Mouse (Mus musculus) gastrocnemius, postnatal 10 days (tissue): Measurements from ENCODE around the gene Lzts2. TPM values are rescaled to one million over a fixed set of nuclear protein-coding genes. Genes with fewer than 3 reads are reported as not detected.

Experiments
- total RNA-seq, 2 experiments: library from RNA; stranded (reverse); gene quantifications; 2 replicates each; pipeline ENCODE4 v1.2.3; 2021

The Lzts2 gene
- total RNA-seq, 2 experiments from 2014 or later: 35.4 to 43.4 TPM

Other genes starting within 250 kb of the Lzts2 start
- gene Slf2, start 83.3 kb upstream of the Lzts2 start, total RNA-seq: 10 to 100 TPM; 22.4 to 28.4 TPM
- gene Sema4g, start 25.3 kb upstream of the Lzts2 start, total RNA-seq: 1 to 10 TPM; 1.6 TPM
- gene Twnk, start 8.8 kb upstream of the Lzts2 start, total RNA-seq: 10 to 100 TPM; 13.8 to 14.7 TPM
- 10 to 100 TPM; 32.4 to 33.7 TPM for gene Mrpl43, start 8.0 kb upstream of the Lzts2 start, total RNA-seq
- 10 to 100 TPM; 12.4 to 19.5 TPM for gene Pdzd7, start 31.3 kb downstream of the Lzts2 start, total RNA-seq
- 10 to 100 TPM; 24.1 to 24.2 TPM for gene Sfxn3, start 33.1 kb downstream of the Lzts2 start, total RNA-seq
- gene Kazald1, start 60.8 kb downstream of the Lzts2 start, total RNA-seq: 10 to 100 TPM; 11.4 to 19.2 TPM
- gene Tlx1, start 136.3 kb downstream of the Lzts2 start, total RNA-seq: under 1 TPM in 1 of 2 experiments, not detected in 1; 0.18 TPM
- 10 to 100 TPM; 35.2 to 36.1 TPM for gene Lbx1, start 221.4 kb downstream of the Lzts2 start, total RNA-seq